Mouse (Mus musculus): ENCODE measurements around the gene Pld1.
A peak's percentile ranks its signal among the peaks of the same experiment; 100 is the strongest.

Gene Pld1

GRCm38 (mm10) chr3:28042366-28042765 is 103.9 kb downstream of the Pld1 start:
- peak in 1 of 2 experiments; percentile 8 for DNase-seq (ENCODE audit: low spot score in 2 of 2)

DNA sequence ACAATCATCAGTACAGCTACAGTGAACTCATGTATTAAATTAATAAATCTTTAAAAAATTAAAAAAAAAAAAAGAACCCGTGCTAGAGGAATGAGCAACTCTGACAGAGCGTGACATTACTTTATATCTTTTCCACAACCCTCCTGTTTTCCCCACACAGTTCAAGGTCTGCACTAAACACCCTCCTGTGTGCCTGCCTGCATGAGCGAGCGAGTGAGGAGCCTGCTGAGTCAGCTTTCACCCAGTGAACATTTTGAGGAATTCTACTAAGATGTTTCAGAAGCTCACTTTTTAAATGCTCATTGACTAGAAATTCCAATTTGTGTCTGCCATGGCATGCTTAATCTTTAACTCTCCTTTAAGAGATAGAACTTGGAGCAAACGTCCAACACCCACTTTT is 109.1 kb downstream of the Pld1 start:
- peak in 1 of 2 experiments; percentile 12 for DNase-seq (ENCODE audit: low spot score in 2 of 2)

- DNase-seq (ENCODE audit: low spot score in 2 of 2), result no peak
Measured at GRCm38 (mm10) chr3:28049526-28049925, 111.0 kb downstream of the Pld1 start.

DNA sequence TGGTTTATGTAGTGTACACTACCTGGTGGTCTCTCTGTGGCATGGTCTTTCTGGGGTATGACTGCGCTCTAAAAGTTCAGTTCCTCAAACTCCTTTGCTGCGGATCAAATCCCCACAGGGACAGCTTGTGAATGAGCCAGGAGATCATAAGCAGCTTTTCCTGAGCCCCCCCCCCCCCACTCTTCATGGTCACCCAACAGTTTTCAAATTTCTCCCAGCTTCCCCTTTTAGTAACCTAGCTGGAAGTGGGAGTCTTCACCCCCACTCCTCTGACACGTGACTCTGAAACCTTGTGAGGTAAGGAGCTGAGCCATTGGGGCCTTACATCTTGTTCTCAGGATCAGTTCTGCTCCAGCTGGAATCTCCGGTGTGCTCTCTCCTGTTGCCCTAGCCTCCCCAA is 114.6 kb downstream of the Pld1 start:
- DNase-seq (ENCODE audit: low spot score in 2 of 2), result no peak

DNA sequence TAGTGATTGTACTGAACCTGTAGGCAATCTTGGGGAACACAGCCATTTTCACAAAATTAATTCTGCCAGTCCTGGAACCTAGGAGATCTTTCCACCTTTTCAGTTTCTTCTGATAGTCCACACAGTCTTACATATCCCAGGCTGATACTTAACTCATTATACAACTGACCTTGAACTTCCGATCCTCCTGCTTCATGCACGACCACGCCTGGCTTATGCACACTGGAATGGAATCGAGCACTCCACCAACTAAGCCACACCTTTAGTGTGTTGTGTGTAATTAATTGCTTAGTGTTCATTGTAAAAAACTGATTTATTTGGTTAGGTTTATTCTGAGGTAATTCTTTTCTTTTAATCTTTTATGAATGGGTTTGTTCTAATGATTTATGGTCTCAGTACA is 122.2 kb downstream of the Pld1 start:
- DNase-seq (ENCODE audit: low spot score in 2 of 2), result no peak

DNA sequence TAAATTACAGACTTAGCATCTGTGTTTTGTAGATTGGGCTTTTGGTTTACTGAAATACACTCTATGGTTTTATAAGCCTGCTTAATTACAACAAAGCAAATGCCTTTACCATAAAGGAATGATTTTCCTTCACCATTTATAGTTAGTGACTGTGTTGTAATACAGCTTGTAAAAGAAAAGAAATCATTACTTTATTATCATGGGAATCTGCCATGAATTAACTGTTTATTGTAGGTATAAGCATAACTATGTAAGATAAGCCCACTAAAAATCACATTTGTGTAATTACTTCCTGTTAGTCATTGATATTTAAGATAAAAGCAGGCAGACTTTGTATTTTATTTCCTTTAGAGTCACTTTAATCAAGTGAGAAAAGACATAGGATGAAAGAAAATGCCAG is 122.7 kb downstream of the Pld1 start:
- no peak for DNase-seq (ENCODE audit: low spot score in 2 of 2)

DNA sequence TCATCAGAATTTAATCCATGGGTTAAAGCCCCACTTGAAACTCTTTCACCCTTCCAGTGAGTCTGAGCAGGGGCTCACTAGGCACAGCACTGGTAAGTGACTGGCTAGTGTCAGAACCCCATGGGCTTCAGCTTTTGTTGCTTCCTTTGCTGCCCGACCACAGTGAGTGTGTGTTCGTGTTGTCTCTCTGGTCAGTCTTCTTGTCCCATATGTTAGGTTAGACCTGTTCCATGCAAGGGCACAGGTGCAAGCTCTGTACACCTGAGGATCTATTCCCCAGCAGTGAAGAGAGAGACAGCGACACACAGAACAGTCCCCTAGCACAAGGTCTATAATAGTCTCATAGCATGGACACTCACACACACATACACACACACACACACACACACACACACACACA is 140.7 kb downstream of the Pld1 start:
- DNase-seq (ENCODE audit: low spot score in 2 of 2), result no peak

DNA sequence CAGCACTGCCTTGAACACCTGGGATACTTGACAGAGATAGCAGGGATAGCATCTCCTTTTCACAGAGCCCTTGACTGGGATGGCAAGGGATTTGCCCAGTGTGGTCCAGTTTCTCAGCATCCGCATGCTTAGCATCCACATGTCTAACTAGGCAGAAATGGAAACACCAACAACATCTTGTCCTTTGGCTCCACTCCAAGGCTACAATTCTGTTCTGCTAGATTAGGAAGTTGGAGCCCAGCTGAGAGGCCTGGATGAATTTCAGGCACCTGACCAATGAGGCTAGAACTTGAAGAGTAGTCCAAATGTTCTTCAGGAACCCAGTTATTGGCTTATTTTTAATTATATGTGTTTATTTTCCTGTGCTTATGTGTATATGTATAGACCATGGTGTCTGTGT is 141.6 kb downstream of the Pld1 start:
- DNase-seq (ENCODE audit: low spot score in 2 of 2), result peak in 1 of 2 experiments; percentile 33

DNA sequence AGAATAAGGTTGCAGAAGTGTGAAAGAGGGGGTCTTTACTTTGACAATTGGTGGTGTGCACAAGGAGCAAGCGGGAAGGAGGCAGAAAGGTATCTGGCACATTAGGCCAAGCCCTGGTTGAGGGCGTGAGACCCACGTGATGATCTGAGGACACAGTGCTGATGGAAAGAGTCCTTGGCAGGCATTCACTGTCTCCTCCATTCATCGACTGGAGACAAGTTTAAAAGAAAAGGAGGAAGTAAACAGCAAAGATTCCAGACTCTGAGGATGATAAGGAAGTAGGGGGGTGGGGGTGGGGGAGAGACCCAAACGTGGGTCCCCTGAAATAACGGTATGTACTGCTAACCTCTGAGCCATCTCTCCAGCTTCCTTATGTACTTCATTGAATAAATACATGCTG is 142.5 kb downstream of the Pld1 start:
- no peak for DNase-seq (ENCODE audit: low spot score in 2 of 2)

GRCm38 (mm10) chr3:28083218-28083617 is 144.7 kb downstream of the Pld1 start:
- no peak for DNase-seq (ENCODE audit: low spot score in 2 of 2)

DNA sequence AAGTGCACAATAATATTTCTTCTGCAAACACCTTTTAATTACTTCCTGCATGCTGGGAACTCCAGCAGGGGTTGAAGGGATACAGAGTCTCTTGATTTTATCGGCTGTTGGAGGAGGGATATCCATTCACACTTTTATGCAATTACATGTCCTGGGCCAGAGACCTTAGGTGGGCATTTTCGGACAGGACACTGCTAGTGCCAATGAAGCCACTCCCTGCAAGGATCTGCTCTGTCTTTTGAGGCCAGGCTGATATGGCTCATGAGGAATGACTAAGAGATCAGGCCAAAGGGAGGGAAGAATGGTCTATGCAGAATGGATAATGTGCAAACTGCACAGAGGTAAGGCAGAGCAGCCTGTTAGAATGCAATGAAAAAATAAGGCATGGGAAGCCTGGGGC is 145.8 kb downstream of the Pld1 start:
- no peak for DNase-seq (ENCODE audit: low spot score in 2 of 2)

DNA sequence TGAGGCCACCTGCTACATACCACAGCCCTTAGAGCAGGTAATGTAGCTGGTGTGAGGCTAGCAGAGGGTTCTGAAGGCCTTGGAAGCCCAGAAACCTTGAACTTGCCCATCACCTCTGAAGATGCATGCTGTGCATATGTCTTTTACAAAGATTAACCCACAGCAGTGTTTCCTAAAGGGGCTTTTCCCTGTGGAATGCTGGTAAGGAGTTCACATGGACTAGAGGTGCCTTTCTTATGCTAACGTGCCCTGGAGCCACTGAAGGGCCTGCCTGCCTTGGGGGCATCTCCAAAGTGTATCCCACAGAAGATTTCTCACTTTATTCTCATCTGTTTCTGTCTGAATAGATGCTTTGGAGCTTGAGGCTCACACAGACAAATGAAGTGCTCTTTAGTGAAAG is 152.8 kb downstream of the Pld1 start:
- DNase-seq (ENCODE audit: low spot score in 2 of 2), result no peak

GRCm38 (mm10) chr3:28091741-28092140 is 153.2 kb downstream of the Pld1 start:
- DNase-seq (ENCODE audit: low spot score in 2 of 2), result no peak

GRCm38 (mm10) chr3:28093684-28094302 is 155.3 kb downstream of the Pld1 start:
- DNase-seq (ENCODE audit: low spot score in 2 of 2), result no peak

GRCm38 (mm10) chr3:28095451-28095850 is 157.0 kb downstream of the Pld1 start:
- no peak for DNase-seq (ENCODE audit: low spot score in 2 of 2)

DNA sequence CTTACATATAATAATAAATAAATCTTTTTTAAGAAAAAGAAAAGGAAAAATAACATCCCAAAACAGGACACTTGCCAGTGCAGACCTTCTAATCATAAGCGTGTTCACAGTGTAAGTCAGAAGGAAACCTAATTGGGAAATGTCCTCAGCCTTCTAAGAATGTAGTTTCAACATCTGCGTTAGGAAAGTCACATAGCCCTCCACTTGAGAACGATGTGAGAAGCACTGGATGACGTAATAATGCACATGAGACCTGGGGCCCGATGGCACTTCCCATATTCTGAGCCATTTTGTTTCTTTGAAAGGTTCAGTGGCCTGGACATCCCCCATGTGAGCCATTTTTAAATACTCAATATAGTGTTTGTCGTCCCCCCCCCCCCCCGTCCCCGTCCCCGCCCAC is 160.7 kb downstream of the Pld1 start:
- DNase-seq (ENCODE audit: low spot score in 2 of 2), result no peak

DNA sequence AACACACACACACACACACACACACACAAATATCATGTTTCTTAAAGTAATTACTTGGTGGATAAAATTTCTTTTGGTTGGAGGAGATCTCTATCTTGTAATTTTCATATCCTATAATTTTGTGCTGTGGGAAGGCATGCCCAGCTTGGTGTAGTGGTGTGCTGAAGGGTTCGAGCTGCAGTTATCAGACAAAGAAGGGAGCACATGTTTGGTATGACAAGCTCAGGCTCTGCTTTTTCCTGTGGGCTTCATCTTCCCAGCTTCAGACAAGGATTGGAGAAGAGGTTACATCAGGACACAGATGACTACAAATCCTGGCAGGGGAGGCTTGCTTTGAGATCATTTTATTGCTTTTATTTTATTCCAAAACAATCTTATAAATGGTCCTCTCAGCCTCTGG is 166.5 kb downstream of the Pld1 start:
- DNase-seq (ENCODE audit: low spot score in 2 of 2), result no peak

- peak; percentile 59 to 62 for DNase-seq (ENCODE audit: low spot score in 2 of 2)
Measured at GRCm38 (mm10) chr3:28107446-28108004, 169.0 kb downstream of the Pld1 start.

DNA sequence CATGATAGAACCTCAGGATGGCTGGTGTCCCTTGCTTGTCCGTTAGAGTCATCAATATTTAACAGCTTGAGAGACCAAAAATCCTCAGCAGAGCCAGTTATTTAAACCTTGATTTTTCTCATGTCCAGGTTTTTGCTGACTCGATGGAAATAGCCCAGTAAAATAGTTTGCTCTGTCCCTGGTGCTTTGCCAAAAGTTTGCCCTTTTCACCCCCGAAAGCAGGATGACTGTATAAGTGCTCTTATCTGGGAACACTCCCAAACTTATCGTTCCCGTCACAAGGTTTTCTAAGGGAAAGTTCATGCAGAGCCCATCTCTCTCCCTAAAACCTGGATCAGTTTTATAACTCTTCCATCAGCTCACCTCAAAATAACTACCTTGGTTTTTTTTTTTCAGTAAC is 173.0 kb downstream of the Pld1 start:
- no peak for DNase-seq (ENCODE audit: low spot score in 2 of 2)

GRCm38 (mm10) chr3:28113881-28114280 is 175.4 kb downstream of the Pld1 start:
- no peak for DNase-seq (ENCODE audit: low spot score in 2 of 2)

GRCm38 (mm10) chr3:28141716-28142115 is 203.2 kb downstream of the Pld1 start:
- DNase-seq (ENCODE audit: low spot score in 2 of 2), result no peak

- DNase-seq (ENCODE audit: low spot score in 2 of 2), result no peak
Measured at GRCm38 (mm10) chr3:28142121-28142520, 203.6 kb downstream of the Pld1 start.

DNA sequence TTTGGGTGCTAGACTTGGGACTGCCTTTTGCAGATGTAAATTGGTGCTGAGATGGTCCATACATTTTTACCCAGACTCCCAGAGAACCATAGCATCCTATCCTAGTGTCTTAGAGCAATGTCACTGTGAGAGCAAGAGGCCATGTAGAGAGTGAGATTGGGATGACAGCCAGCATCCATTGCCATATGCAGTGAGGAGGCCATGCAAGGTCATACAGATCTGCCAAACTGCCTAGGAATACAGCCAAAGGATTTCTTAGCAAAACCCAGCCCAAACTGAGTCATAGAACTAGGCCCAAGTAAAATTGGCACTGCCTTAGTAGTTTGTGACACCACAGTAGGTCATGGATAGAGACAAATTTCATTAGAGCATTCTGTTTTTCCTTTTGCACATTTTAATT is 206.2 kb downstream of the Pld1 start:
- no peak for DNase-seq (ENCODE audit: low spot score in 2 of 2)

DNA sequence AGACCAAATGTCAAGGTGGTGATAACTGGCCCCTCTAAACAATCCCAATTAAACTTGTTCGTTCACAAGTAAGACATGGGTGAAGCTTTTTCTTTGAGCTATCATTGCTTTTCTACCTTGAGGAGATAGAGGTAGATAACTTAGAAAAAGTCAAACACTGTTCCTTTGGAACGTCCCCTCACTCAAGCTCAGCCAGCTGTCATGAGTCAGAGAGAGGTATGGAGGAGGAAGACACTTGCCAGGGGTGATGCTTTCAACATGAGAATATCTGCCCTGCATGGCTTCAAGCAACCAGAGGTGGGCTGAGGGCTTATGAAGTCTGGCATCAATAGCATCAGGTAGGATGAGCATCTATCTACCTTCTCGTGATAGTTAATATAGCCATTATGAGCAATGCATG is 207.0 kb downstream of the Pld1 start:
- DNase-seq (ENCODE audit: low spot score in 2 of 2), result no peak

All from right cerebral cortex, postnatal 10 days (tissue).